Mouse (Mus musculus) liver, embryonic 14.5 days (tissue): ENCODE results near the gene Mamdc4.

Source experiments
- CTCF ChIP-seq: IDR thresholded peaks from 2 replicates; pipeline ENCODE4 v1.5.1; 2016; ENCODE audit warnings: antibody characterized with exemption, low read depth, control low read depth
- EP300 ChIP-seq: IDR thresholded peaks from 2 replicates; pipeline ENCODE4 v1.6.1; 2016; ENCODE audit warnings: antibody characterized with exemption, low read depth

DNA sequence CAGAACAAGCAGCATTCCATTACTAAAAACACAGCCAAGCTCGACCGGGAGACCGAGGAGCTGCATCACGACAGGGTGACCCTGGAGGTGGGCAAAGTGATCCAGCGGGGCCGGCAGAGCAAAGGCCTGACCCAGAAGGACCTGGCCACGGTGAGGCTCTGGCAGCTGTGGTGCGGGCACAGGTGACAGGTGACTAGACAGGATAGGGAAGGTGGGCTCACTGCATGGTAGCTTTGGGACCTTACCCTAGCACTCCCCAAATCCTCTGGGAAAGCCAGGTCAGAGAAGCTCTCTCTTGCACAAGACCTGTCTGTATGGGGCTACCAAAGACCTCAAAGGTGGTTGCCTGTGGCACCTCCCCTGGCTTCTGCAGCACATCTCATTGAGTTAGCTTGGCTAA, 14.1 kb downstream of the Mamdc4 start:
- TF ChIP-seq CTCF, result no peak
- TF ChIP-seq EP300, result no peak
